Mouse (Mus musculus) hindbrain, embryonic 15.5 days (tissue): Measurements from ENCODE around the gene Ush1g. TPM values are rescaled to one million over a fixed set of nuclear protein-coding genes. Genes with fewer than 3 reads are reported as not detected.

Source experiments
- ATAC-seq: fragments of 200-750 bp; cut with Nextera tagmentation; 2 replicates; pipeline ENCODE4 v1.8.0; 2017; ENCODE audit warnings: low read depth, moderate number of reproducible peaks, moderate TSS enrichment; ENCODE audit not compliant: low FRiP score
- H3K27ac ChIP-seq: fragments of 300-500 bp; sonication (generic); replicated peaks from 2 replicates; pipeline ENCODE4 v1.5.1; 2015; ENCODE audit warnings: mild to moderate bottlenecking, inconsistent platforms
- H3K27me3 ChIP-seq: fragments of 300-500 bp; sonication (generic); 2 replicates; pipeline ENCODE4 v1.6.1; 2015; ENCODE audit warnings: control low read depth, inconsistent platforms
- H3K36me3 ChIP-seq: fragments of 300-500 bp; sonication (generic); 2 replicates; pipeline ENCODE4 v1.6.1; 2015; ENCODE audit warnings: control low read depth, inconsistent platforms
- H3K4me1 ChIP-seq: fragments of 300-500 bp; sonication (generic); replicated peaks from 2 replicates; pipeline ENCODE4 v1.6.1; 2015; ENCODE audit warnings: control low read depth, inconsistent platforms
- H3K4me2 ChIP-seq: fragments of 300-500 bp; sonication (generic); 2 replicates; pipeline ENCODE4 v1.6.1; 2015; ENCODE audit warnings: moderate library complexity, mild to moderate bottlenecking, inconsistent platforms
- H3K4me3 ChIP-seq: fragments of 300-500 bp; sonication (generic); 2 replicates; pipeline ENCODE4 v1.5.1; 2015; ENCODE audit warnings: mild to moderate bottlenecking, inconsistent platforms
- H3K9ac ChIP-seq: fragments of 300-500 bp; sonication (generic); 2 replicates; pipeline ENCODE4 v1.6.1; 2015; ENCODE audit warnings: inconsistent platforms
- H3K9me3 ChIP-seq: fragments of 300-500 bp; sonication (generic); 2 replicates; pipeline ENCODE4 v1.6.1; 2016; ENCODE audit warnings: control low read depth, inconsistent platforms
- WGBS: fragments of 180-500 bp; shearing (Covaris S2); methylation state at CpG from one replicate; pipeline ENCODE4 v1.1.7; 2015; 5-methylcytosine and 5-hydroxymethylcytosine counted together
- polyA plus RNA-seq: library from polyadenylated mRNA; unstranded; fragments of >200 nt; fragmentation: Nextera tagmentation; extraction: Ambion mirVana; gene quantifications from 2 replicates; pipeline ENCODE4 v1.2.1, GENCODE M21; 2015

Gene Ush1g
- polyA plus RNA-seq, 1 experiment from 2014 or later: 0.06 TPM

DNA sequence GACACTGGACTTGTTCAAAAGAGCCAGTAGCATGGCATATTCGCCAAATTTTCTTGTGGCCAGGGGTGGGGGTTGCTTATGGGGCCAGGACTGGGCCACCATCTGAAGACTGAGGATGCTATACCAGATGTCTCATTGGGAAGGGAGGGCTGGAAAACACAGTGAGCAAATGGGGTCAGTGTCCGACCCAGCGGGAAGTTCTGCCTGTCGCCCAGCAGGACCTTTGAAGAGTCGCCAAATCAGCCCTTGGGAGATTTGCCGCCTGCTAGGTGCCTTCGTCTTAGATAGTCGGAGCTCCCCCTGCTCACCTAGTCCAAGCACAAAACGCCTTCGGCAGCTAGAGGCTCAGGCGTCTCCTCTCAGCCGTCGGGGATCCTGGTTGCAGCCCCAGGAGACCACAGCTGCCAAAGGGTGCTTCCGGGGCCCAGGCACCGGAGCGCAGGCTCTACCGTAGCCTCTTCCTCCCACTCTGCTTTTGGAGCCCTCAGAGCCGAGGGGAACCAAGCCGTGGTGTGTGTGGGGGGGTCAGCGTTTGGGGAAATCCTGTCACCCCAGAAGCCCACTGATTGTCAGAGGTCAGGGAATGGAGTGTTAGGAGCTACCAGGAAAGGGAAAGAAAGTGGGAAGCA is 56.0 kb downstream of the Ush1g start:
- no peak overlapping the region for H3K9ac ChIP-seq
- peaks cover 29% of the 10 kb centered on the region for H3K4me1 ChIP-seq
- ATAC-seq: no peak
- WGBS: 5% methylated on average over 20 of the region's 20 CpGs
- peaks cover 85% of the 10 kb centered on the region for H3K27me3 ChIP-seq
- H3K4me3 ChIP-seq: no peak overlapping the region; the same call in 1 of the 2 replicates
- H3K9me3 ChIP-seq: no peaks in the 10 kb centered on the region
- peaks cover 10% of the 10 kb centered on the region; the same call in 1 of the 2 replicates for H3K36me3 ChIP-seq
- H3K27ac ChIP-seq: no peak overlapping the region
- peak overlapping the region; percentile 61 for H3K4me2 ChIP-seq

Other genes starting within 250 kb of the Ush1g start
- gene Rab37, start 230.6 kb downstream of the Ush1g start, polyA plus RNA-seq: 0.62 and 0.77 TPM in 2 replicates
- gene Cd300lf, start 188.0 kb downstream of the Ush1g start, polyA plus RNA-seq: 0.17 and 0.34 TPM in 2 replicates
- gene Slc9a3r1, start 158.7 kb downstream of the Ush1g start, polyA plus RNA-seq: 68.7 and 70.2 TPM in 2 replicates
- gene Tmem104, start 134.6 kb downstream of the Ush1g start, polyA plus RNA-seq: 15.1 and 17.5 TPM in 2 replicates
- 19.1 and 20.4 TPM in 2 replicates for gene Nat9, start 134.2 kb downstream of the Ush1g start, polyA plus RNA-seq
- gene Grin2c, start 54.8 kb downstream of the Ush1g start, polyA plus RNA-seq: 0.64 and 0.73 TPM in 2 replicates
- gene Fdxr, start 45.0 kb downstream of the Ush1g start, polyA plus RNA-seq: 21.3 and 21.6 TPM in 2 replicates
- 1.3 and 1.5 TPM in 2 replicates for gene Fads6, start 24.4 kb downstream of the Ush1g start, polyA plus RNA-seq
- 0.07 and 0.34 TPM in 2 replicates for gene Otop2, start 14.9 kb downstream of the Ush1g start, polyA plus RNA-seq
- gene Otop3, start 12.7 kb upstream of the Ush1g start, polyA plus RNA-seq: 2.2 and 2.3 TPM in 2 replicates
- 57.2 and 62.4 TPM in 2 replicates for gene Hid1, start 45.7 kb upstream of the Ush1g start, polyA plus RNA-seq
- 25.0 and 27.0 TPM in 2 replicates for gene Cdr2l, start 59.9 kb upstream of the Ush1g start, polyA plus RNA-seq
- gene Mrpl58, start 81.7 kb upstream of the Ush1g start, polyA plus RNA-seq: 180 and 190 TPM in 2 replicates
- 877 and 940 TPM in 2 replicates for gene Atp5h, start 97.9 kb upstream of the Ush1g start, polyA plus RNA-seq
- 23.6 and 26.2 TPM in 2 replicates for gene Kctd2, start 98.1 kb upstream of the Ush1g start, polyA plus RNA-seq
- gene Trim80, start 118.5 kb upstream of the Ush1g start, polyA plus RNA-seq: not detected in 2 replicates
- gene Slc16a5, start 140.4 kb upstream of the Ush1g start, polyA plus RNA-seq: 0.17 and 0.24 TPM in 2 replicates
- gene Armc7, start 153.6 kb upstream of the Ush1g start, polyA plus RNA-seq: 16.3 and 18.2 TPM in 2 replicates
- gene Nt5c, start 169.8 kb upstream of the Ush1g start, polyA plus RNA-seq: 88.4 and 101 TPM in 2 replicates
- gene Jpt1, start 192.3 kb upstream of the Ush1g start, polyA plus RNA-seq: 1,345 and 1,399 TPM in 2 replicates
- 917 and 959 TPM in 2 replicates for gene Sumo2, start 214.2 kb upstream of the Ush1g start, polyA plus RNA-seq
- gene Nup85, start 242.4 kb upstream of the Ush1g start, polyA plus RNA-seq: 95.4 and 108 TPM in 2 replicates